Mouse (Mus musculus): ENCODE results near the gene Aifm1.
"Not testable (repeated sequence)": the region's sequence is repeated elsewhere in the genome, so short reads cannot be mapped to it uniquely, and the experiment has no call there.

The Aifm1 gene

GRCm38 (mm10) chrX:48455018-48455417, 58.3 kb downstream of the Aifm1 start:
- peak; percentile 71 for DNase-seq

- no peak for DNase-seq
Measured at GRCm38 (mm10) chrX:48454495-48454878, 58.9 kb downstream of the Aifm1 start.

GRCm38 (mm10) chrX:48453736-48454494, 59.4 kb downstream of the Aifm1 start:
- DNase-seq = peak; percentile 86

- peak; percentile 47 for DNase-seq
Measured at GRCm38 (mm10) chrX:48452931-48453673, 60.3 kb downstream of the Aifm1 start.

GRCm38 (mm10) chrX:48452231-48452890, 61.0 kb downstream of the Aifm1 start:
- DNase-seq = peak; percentile 37

- no peak for DNase-seq
Measured at GRCm38 (mm10) chrX:48449646-48450045, 63.7 kb downstream of the Aifm1 start.

GRCm38 (mm10) chrX:48444677-48445076, 68.7 kb downstream of the Aifm1 start:
- no peak for DNase-seq

GRCm38 (mm10) chrX:48441954-48442353, 71.4 kb downstream of the Aifm1 start:
- DNase-seq = no peak

GRCm38 (mm10) chrX:48441548-48441947, 71.8 kb downstream of the Aifm1 start:
- no peak for DNase-seq

GRCm38 (mm10) chrX:48439036-48439435, 74.3 kb downstream of the Aifm1 start:
- peak; percentile 42 for DNase-seq

- DNase-seq = not testable (repeated sequence)
Measured at GRCm38 (mm10) chrX:48436082-48436481, 77.3 kb downstream of the Aifm1 start.

- peak; percentile 69 for DNase-seq
Measured at GRCm38 (mm10) chrX:48435477-48435900, 77.9 kb downstream of the Aifm1 start.

GRCm38 (mm10) chrX:48434251-48434650, 79.1 kb downstream of the Aifm1 start:
- no peak for DNase-seq

GRCm38 (mm10) chrX:48433527-48433899, 79.8 kb downstream of the Aifm1 start:
- peak; percentile 92 for DNase-seq

- DNase-seq = peak; percentile 47
Measured at GRCm38 (mm10) chrX:48432599-48433526, 80.5 kb downstream of the Aifm1 start.

- peak; percentile 82 for DNase-seq
Measured at GRCm38 (mm10) chrX:48429538-48429937, 83.8 kb downstream of the Aifm1 start.

GRCm38 (mm10) chrX:48429100-48429499, 84.3 kb downstream of the Aifm1 start:
- DNase-seq = no peak

- DNase-seq = no peak
Measured at GRCm38 (mm10) chrX:48428642-48429041, 84.7 kb downstream of the Aifm1 start.

- no peak for DNase-seq
Measured at GRCm38 (mm10) chrX:48428241-48428640, 85.1 kb downstream of the Aifm1 start.

- DNase-seq = peak; percentile 87
Measured at GRCm38 (mm10) chrX:48425280-48425679, 88.1 kb downstream of the Aifm1 start.

Data from thymus, postnatal 14 days (tissue).